Mouse (Mus musculus): ENCODE data around the gene Banf2. TPM values are rescaled to one million over a fixed set of nuclear protein-coding genes. Genes with fewer than 3 reads are reported as not detected.
A peak's percentile ranks its signal among the peaks of the same experiment; 100 is the strongest.

Banf2 gene
- total RNA-seq, 2 experiments from 2014 or later = not detected

DNA sequence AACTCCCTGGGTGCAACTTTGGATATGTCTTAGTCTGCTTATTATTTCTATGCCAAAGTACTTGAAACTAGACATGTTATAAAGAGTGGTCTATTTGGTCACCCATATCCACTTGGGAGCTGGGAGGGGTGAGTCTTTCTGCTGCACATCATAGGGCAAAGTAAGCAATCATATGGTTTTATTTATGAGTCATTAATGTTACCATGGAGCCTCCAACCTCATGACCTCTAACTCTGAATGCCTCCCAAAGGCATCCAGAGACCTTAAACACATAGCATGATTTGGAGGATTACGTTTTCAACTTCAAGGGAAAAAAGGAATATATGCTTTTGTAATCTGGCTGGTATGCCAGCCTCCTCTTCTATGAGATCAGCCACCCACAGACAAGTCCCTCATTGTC lies 61.9 kb downstream of the Banf2 start:
- DNase-seq (ENCODE audit: low spot score in 2 of 2) = no peak

DNA sequence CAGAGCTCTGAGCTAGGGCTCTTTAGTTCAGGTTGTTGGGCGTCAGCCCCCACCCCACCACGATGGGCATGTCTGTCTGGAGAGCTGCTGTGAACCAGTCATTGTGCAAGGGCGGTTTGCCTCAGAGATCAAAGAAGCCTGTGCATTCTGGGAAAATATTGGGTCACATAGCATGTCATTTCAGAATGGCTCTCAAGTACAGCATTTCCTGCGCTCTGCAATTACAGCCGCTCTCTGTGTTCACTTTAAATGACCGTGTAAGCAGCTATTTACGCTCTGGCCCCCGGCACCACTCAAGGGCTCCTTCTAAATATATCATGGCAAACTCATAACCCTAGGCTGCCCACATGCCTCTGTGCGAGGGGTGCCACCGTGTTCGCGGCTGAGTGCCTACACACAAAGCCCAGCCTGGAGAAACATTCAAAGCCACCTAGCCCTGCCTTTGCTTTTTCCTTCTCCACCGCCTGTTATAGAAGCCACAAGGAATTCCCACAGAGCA lies 68.7 kb downstream of the Banf2 start:
- no peak for DNase-seq (ENCODE audit: low spot score in 2 of 2)

DNA sequence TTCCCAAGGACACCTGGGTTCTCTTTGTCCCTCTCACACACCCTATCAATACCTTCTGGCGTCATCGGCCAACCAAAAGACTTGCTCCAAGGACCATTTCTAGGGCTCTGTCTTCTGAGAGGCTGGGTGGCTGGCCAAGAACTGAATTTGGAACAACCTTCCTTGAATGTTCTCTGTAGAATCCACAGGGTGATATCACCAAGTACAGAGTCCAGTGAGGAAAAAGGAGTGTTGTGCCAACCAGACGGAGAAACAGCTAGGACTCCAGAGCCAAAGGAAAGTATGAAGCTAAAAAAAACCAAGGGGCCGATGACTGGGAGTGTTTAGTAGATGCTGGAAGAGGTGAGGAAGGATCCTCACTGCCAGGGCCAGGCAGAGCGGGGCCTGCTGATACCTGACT lies 74.5 kb downstream of the Banf2 start:
- DNase-seq (ENCODE audit: low spot score in 2 of 2) = no peak

DNA sequence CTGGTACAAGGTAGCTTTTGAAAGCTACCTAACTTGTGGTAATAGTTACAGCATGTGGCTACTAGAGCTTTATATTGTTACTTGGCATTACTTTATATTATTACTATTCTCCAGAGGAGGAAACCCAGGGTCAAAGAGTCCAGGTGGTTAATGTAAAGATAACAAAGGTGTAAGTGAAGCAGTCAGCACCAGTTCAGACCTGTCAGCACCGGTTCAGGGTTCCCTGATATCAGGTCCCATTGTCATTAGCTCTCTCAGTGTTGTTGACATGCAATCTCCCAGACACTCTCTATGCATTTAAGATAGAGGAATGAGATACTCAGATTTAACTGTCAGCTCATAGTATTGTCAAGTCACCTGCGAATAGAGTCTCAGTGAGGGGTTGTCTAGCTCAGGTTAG lies 75.0 kb downstream of the Banf2 start:
- DNase-seq (ENCODE audit: low spot score in 2 of 2) = no peak

DNA sequence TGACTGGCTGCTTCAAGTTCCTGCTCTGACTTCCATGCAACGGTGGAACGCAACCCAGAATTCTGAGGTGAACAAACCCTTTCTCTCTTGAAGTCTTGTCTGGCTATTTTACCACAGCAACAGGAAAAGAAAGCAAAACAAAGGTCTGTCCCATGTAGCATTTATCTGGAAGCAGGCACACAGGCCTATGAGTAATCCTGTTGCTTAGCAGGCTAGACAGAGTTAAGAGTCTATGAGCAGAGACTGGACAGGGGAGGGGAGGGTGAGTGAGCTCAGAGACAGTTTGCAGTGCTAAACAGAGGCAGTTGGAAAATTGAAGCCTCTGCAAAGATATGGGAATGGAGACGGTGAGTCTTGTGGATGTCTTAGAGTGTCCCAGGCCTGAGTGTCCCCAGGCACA lies 75.5 kb downstream of the Banf2 start:
- DNase-seq (ENCODE audit: low spot score in 2 of 2) = no peak

DNA sequence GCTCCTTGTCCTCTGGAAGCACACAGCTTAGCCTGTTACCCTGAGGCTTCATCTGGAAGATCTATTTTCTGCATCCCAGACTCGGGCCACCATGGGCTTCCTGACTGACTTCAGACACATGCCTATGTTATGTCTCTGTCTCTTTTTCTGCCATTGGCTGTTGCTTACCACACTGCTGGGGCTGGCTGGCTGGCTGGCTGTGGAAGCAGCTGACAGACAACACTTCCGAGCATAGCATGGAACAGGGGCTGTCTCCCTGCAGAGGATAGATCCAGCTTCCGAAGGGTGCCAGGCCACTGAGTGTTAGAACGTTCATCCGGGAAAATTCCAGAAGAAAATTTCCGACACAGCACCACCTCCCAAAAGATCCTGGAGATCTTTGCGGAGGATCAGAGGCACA lies 79.1 kb downstream of the Banf2 start:
- no peak for DNase-seq (ENCODE audit: low spot score in 2 of 2)

DNA sequence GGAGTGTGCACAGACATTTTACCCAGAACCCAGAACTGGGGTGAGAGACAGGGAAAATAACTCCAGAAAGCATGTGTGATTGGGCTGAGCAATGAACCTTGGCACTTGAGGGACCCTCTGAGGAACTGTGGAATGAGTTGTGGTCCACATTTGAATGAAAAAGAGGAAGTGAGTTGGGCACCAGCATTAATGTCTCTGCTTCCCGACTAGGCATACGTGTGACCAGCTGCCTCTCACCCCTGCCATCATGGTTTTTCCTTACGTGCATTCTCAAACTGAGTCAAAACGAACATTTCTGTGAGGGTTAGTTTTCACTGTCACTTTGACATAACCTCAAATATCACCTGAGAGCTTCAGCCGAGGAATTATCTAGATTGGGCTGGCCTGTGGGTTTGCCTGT lies 79.8 kb downstream of the Banf2 start:
- DNase-seq (ENCODE audit: low spot score in 2 of 2) = no peak

DNA sequence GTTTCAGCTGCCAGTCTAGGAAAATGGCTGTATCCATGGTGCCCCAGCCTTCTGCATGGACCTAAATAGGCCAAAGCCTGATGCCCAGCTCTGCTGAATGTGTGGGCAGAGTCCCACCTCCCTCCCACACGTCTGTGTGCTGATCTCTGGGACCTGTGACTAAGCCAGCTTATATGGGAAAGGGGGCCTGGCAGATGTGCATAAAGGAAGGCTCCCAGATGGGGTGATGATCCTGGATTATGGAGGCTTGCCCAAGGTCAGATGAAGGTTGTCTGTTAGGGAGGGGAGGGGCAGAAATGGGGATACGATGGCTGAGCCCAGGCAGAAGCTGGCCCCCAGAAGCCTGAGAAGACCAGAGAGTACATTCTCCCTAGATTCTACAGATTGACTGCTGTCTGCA lies 85.2 kb downstream of the Banf2 start:
- no peak for DNase-seq (ENCODE audit: low spot score in 2 of 2)

DNA sequence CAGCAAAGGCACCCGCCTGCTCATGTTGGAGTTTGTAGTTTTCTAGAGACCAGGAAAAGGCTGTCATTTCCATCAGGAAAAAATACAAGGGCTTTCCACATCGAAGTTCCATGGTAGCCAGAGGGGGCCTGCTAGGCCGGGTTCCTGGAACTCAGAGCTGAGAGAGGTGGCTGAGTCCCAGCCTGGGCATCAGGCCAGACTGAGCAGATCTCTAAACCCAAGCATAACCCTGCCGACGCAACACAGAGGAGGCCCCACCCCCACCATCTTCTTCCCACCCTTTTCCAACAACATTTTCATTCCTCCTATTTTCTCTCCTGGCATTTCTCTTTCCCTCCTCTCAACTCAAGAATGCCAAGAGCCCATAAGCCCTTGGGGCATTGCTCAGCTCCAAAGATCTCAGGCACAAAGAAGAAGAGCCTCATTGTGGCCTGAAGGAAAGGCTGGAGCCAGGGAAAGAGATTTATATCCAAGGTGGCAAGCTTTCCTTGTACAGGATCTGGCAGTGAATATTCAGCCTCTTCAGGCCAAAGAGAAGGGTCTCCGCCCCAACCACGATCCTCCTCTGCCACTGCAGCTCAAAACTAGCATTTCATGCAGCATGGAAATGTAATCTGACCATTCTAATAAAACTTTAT lies 87.4 kb downstream of the Banf2 start:
- peak in 1 of 2 experiments; percentile 62 for DNase-seq (ENCODE audit: low spot score in 2 of 2)

DNA sequence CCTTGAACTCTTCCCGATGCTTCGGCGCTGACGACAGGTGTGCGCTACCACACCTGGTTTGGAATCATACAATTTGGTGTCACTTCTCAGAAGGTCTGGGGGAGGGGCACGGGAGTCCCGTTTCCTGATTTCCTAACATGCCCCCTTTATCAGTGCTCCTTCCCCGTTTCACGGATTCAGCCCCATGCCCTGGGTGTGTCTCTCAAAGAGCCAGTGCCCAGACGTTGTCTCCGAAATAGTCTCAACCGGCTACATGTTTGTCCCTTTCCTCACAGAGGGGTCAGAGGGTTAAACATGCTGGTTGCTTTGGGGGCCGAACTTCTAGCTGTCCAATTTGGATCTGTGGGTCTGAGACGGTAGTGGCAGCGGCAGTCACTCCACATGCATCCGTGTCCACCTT lies 89.2 kb downstream of the Banf2 start:
- no peak for DNase-seq (ENCODE audit: low spot score in 2 of 2)

Other genes starting within 250 kb of the Banf2 start
- gene Bfsp1, start 169.9 kb upstream of the Banf2 start, total RNA-seq (2021) = 1 to 10 TPM; 1.1 to 1.3 TPM
- gene Dstn, start 117.7 kb upstream of the Banf2 start, total RNA-seq (2021) = 100 to 1,000 TPM; 225 to 238 TPM
- 10 to 100 TPM; 86.8 to 90.1 TPM for gene Rrbp1, start 21.8 kb upstream of the Banf2 start, total RNA-seq (2021)
- gene Mgme1, start 237.6 kb downstream of the Banf2 start, total RNA-seq (2021) = 1 to 10 TPM; 3.4 to 4.4 TPM
- 10 to 100 TPM; 65.8 to 66.5 TPM for gene Snx5, start 237.8 kb downstream of the Banf2 start, total RNA-seq (2021)

All from layer of hippocampus, postnatal 14 days (tissue).